ENCODE assay signal across 8 mouse cellular contexts in genomic region chr3:17319213-17319612, GRCm38 (mm10).
A peak's percentile ranks its signal among the peaks of the same experiment; 100 is the strongest.
DNase-seq lines count a peak whose midpoint lies in the region; ATAC-seq and TF ChIP-seq lines count a peak whose summit lies in the region.

No protein-coding gene starts in this region.

- H3K27me3 ChIP-seq in midbrain, postnatal 0 days (ENCODE audit: insufficient read depth, low read length): no peaks in the 10 kb centered on the region
- H3K27me3 ChIP-seq in liver, embryonic 12.5 days (replicated peaks): no peaks in the 10 kb centered on the region

- no peak overlapping the region for H3K9ac ChIP-seq in midbrain, postnatal 0 days (replicated peaks; ENCODE audit: low read length, poor library complexity, severe bottlenecking)
- no peak overlapping the region for H3K9ac ChIP-seq in liver, embryonic 12.5 days

- H3K4me2 ChIP-seq in midbrain, postnatal 0 days (ENCODE audit: low read depth, low read length, poor library complexity, severe bottlenecking): peak overlapping the region; percentile 23; the same call in 1 of the 2 replicates
- no peak overlapping the region for H3K4me2 ChIP-seq in liver, embryonic 12.5 days

- no peaks in the 10 kb centered on the region for H3K36me3 ChIP-seq in midbrain, postnatal 0 days (ENCODE audit: insufficient read depth, low read length)
- no peaks in the 10 kb centered on the region for H3K36me3 ChIP-seq in liver, embryonic 12.5 days

- H3K4me3 ChIP-seq in midbrain, postnatal 0 days (ENCODE audit: low read depth, low read length): no peak overlapping the region
- no peak overlapping the region for H3K4me3 ChIP-seq in liver, embryonic 12.5 days

- H3K4me1 ChIP-seq in midbrain, postnatal 0 days (ENCODE audit: insufficient read depth, low read length): no peaks in the 10 kb centered on the region; the same call in 1 of the 2 replicates
- H3K4me1 ChIP-seq in liver, embryonic 12.5 days: no peaks in the 10 kb centered on the region

- peak overlapping the region; percentile 85 for H3K27ac ChIP-seq in midbrain, postnatal 0 days (ENCODE audit: low read depth, low read length)
- H3K27ac ChIP-seq in liver, embryonic 12.5 days: no peak overlapping the region

- ATAC-seq in midbrain, postnatal 0 days (ENCODE audit: low FRiP score): peak; percentile 89
- no peak for ATAC-seq in liver, embryonic 12.5 days

- no peaks in the 10 kb centered on the region for H3K9me3 ChIP-seq in midbrain, postnatal 0 days (ENCODE audit: low read length)
- H3K9me3 ChIP-seq in liver, embryonic 12.5 days (replicated peaks): no peaks in the 10 kb centered on the region

- DNase-seq in kidney, postnatal 10 days: peak; percentile 6
- DNase-seq in kidney, adult 11 months: no peak
- DNase-seq in embryo, embryonic 9.5 days (ENCODE audit: extremely low spot score): peak; percentile 57
- DNase-seq in heart, postnatal 4 days: peak; percentile 52
- peak; percentile 87 for DNase-seq in midbrain, postnatal 0 days (ENCODE audit: low spot score)
- DNase-seq in layer of hippocampus, adult 11-12 months (ENCODE audit: low spot score): no peak
- DNase-seq in c-Kit-positive CD71-positive TER-119-positive erythroid progenitor cells, embryonic 14.5 days (ENCODE audit: low spot score): no peak

- peak; percentile 70 for TF ChIP-seq CTCF in midbrain, postnatal 0 days (IDR thresholded peaks at IDR 0.05)

- 7% methylated on average over 9 of the region's 9 CpGs for WGBS in midbrain, postnatal 0 days
- 6% methylated on average over 9 of the region's 9 CpGs for WGBS in liver, embryonic 12.5 days (ENCODE audit: insufficient replicate concordance)

Comparison
In these comparisons a context has a peak if more than half of its experiments do, and no peak if none do; other contexts are left out.
1. DNase-seq: peak in kidney, postnatal 10 days (single experiment), embryo, embryonic 9.5 days (single experiment), heart, postnatal 4 days (single experiment) and midbrain, postnatal 0 days (single experiment); none in kidney, adult 11 months (single experiment), layer of hippocampus, adult 11-12 months (single experiment) and c-Kit-positive CD71-positive TER-119-positive erythroid progenitor cells, embryonic 14.5 days (single experiment).